Mouse (Mus musculus) G1E (cell line): ENCODE measurements around the gene U2surp.

ENCODE experiments used
- CTCF ChIP-seq: IDR thresholded peaks from 2 replicates; pipeline ENCODE4 v1.5.1; 2012; ENCODE audit warnings: low read depth, low read length, inconsistent platforms, mixed read lengths
- GATA1 ChIP-seq: IDR thresholded peaks from 2 replicates; pipeline ENCODE4 v1.6.1; 2012; ENCODE audit warnings: borderline replicate concordance, low read length, inconsistent platforms, mixed read lengths
- POLR2AphosphoS5 ChIP-seq: IDR thresholded peaks from 2 replicates; pipeline ENCODE4 v1.6.1; 2012; ENCODE audit warnings: low read depth, low read length, inconsistent platforms; ENCODE audit not compliant: insufficient replicate concordance
- TAL1 ChIP-seq: conservative IDR thresholded peaks from 2 replicates; pipeline ENCODE4 v1.6.1; 2012; ENCODE audit warnings: low read depth, low read length, inconsistent platforms, mixed read lengths

DNA sequence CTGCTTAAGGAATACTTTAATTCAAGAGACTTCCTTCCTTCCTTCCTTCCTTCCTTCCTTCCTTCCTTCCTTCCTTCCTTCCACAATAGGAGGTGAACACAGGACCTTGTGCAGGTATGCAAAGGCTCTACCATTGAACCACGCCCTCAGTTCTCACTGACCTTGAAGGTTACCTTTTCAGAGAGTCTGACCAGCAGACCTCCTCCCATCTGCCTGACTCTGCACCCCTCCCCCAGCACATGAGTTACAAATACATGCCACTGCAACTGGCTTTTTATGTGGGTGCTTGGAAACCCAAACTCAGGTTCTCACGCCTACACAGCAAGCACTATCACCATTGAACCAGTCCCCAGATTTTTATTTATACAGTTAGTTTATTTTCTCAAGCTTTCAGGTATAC lies 10.8 kb upstream of the U2surp start:
- TF ChIP-seq CTCF (no peak), POLR2AphosphoS5 (no peak), GATA1 (no peak), TAL1 (no peak)
